Mouse (Mus musculus) thymus, postnatal 0 days (tissue): ENCODE data around the gene Prrt3. TPM values are rescaled to one million over a fixed set of nuclear protein-coding genes. Genes with fewer than 3 reads are reported as not detected.

ENCODE experiments used
- DNase-seq: peaks from one replicate; pipeline ENCODE4 v3.0.0-alpha.2; 2015; ENCODE audit warnings: low spot score
- polyA plus RNA-seq: library from polyadenylated mRNA; unstranded; fragments of >200 nt; fragmentation: Nextera tagmentation; extraction: Ambion mirVana; gene quantifications from 2 replicates; pipeline ENCODE4 v1.2.1, GENCODE M21; 2015

Prrt3 gene
- polyA plus RNA-seq, 1 experiment from 2014 or later, result 0.17 TPM

GRCm38 (mm10) chr6:113492101-113492864 is 9.4 kb downstream of the Prrt3 start:
- no peak for DNase-seq

- no peak for DNase-seq
Measured at GRCm38 (mm10) chr6:113489410-113489809, 12.3 kb downstream of the Prrt3 start.

DNA sequence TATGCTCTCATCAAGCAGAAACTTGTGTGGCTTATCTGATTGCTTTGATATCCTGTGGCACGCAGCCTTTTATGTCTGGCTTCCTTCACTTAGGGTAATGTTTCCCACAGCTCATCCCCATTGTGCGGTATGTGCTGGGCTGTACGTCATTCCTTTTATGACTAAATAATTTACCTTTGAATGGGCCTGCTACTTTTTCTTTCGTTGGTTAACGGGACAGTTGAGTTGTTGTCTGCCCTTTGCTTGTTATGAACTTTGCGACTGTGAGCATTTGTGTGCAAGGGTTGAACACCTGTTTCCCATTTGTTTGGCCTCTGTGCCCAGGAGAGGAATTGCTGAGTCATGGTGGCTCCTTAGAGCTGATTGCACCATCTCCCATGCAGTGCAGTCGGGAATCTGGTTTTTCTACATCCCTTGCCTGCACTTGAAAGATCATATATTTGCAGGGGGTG is 14.6 kb downstream of the Prrt3 start:
- DNase-seq, result peak; percentile 60

GRCm38 (mm10) chr6:113483729-113484128 is 18.0 kb downstream of the Prrt3 start:
- DNase-seq, result no peak

DNA sequence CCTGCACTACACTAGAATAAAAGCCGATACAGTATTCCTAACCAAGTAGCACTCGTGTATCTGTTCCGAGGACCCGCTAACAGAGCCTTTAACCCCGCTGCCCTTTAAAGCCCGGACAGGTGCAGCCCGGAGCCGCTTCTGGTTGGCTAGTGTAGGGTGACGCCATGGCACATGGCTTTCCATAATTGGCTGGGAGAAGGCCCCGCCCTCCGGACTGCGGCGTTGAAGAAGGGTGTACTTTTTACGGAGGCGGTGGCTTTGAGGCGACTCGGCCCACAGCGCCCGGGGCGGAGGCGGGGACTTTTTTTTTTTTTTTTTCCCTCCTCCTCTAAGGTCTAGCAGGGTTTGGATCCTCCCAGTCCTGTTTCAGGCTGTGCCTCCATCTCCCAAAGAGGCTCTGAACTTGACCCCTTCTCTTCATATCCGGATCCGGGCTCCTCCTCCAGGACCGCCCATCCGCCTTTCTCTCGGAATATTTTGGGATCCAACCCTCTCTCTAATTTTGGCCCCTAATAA is 18.6 kb downstream of the Prrt3 start, which contains the start of gene Creld1:
Gene Creld1, plus strand, starts transcription at position 198 of the 516 bp plus-strand sequence.
- peak; percentile 92 for DNase-seq

DNA sequence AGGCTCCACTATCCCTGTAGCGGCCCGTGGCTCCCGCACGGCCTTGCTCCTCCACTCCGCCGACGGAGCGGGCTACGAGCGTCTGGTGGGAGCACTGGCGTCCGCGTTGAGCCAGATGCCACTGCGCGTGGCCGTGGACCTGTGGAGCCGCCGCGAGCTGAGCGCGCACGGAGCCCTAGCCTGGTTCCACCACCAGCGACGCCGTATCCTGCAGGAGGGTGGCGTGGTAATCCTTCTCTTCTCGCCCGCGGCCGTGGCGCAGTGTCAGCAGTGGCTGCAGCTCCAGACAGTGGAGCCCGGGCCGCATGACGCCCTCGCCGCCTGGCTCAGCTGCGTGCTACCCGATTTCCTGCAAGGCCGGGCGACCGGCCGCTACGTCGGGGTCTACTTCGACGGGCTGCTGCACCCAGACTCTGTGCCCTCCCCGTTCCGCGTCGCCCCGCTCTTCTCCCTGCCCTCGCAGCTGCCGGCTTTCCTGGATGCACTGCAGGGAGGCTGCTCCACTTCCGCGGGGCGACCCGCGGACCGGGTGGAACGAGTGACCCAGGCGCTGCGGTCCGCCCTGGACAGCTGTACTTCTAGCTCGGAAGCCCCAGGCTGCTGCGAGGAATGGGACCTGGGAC is 19.1 kb downstream of the Prrt3 start:
- peak; percentile 54 for DNase-seq

DNA sequence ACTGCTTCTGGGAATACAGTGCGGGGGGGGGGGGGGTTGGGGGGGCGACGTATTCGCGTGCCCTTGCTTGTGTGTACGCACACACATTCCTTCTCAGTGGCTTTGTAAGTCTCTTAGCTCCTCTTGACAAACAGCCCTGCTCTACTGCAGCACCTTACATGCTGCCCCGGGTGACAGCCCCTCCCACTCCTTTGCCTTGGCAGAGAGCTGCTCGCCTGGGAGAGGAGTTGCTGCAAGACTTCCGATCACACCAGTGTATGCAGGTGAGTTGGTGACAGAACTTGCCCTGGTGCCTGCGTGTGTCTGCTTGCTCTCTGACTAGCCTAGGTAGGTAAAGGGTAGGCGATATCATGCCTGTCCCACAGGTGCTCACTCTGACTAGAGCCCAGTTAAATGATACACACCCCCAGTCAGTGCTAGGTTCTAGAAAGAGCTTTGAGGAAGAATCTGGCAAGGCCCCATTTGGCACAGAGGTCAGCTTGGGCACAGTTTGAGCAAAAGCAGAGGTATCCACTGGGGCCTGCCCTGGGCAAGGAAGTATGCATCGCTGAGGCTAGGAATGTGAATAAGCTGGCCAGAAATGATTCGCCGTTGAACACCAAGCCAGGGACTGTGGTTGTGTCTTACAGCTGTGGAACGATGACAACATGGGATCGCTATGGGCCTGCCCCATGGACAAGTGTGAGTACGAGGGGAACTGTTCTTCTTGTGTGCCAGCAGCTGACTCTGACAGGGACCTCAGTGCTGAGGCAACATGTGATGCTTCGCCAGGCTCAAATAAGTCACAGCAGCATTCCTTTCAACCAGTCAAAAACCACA is 21.0 kb downstream of the Prrt3 start:
- DNase-seq, result no peak

- no peak for DNase-seq
Measured at GRCm38 (mm10) chr6:113478906-113479305, 22.8 kb downstream of the Prrt3 start.

- DNase-seq, result no peak
Measured at GRCm38 (mm10) chr6:113477353-113477752, 24.4 kb downstream of the Prrt3 start.

DNA sequence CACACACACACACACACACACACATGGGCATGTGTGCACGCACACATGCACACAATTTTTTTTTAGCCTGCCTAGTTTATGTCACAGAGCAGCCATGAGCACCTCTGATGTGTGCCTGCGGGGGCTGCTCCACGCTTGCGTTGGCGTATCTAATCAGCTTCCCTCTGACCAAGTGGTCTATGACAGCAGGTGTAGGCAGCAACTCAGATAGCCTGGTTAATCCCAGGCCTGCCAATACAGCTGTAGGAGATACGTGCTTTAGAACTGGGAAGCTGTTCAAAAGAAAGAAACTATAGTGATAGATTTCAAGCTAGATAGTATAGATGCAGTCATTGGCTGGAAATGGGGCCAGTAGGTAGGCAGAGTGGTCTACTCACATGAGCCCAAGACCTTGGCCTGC is 28.0 kb downstream of the Prrt3 start:
- no peak for DNase-seq

GRCm38 (mm10) chr6:113473246-113473645 is 28.5 kb downstream of the Prrt3 start:
- no peak for DNase-seq

DNA sequence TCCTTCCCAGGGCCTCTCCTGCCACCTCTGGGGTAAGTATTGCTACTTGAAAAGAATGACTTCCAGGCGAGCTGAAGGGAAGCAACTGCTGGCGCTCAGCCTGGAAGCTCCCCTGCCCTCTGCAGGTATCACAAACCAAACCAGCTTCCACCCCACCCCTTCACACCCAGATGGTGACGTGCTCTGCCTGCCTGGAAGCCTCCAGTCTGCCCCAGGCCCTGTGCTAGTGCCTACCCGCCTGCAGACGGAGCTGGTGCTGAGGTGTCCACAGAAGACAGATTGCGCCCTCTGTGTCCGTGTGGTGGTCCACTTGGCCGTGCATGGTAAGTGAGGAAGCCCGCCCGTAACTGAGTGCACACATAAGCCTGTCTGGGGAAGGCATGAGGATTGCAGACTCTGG is 29.7 kb downstream of the Prrt3 start:
- no peak for DNase-seq

- no peak for DNase-seq
Measured at GRCm38 (mm10) chr6:113471297-113471936, 30.3 kb downstream of the Prrt3 start, which contains the start of gene Il17rc. TSS of gene Il17rc (plus strand) at chr6:113471427.

DNA sequence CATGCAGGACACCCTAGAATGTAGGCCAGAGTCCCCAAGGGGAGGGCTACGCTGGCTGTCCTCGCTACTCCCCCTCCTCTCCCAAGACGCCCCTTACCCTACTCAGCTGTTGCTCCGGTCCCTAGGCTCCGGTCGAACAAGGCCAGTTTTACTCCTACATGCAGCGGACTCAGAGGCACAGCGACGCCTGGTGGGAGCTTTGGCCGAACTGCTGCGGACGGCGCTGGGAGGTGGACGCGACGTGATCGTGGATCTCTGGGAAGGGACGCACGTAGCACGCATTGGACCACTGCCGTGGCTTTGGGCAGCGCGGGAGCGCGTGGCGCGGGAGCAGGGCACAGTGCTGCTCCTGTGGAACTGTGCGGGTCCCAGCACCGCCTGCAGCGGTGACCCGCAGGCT is 32.3 kb downstream of the Prrt3 start:
- peak; percentile 58 for DNase-seq

- DNase-seq, result peak; percentile 89
Measured at GRCm38 (mm10) chr6:113469021-113469420, 32.7 kb downstream of the Prrt3 start.

DNA sequence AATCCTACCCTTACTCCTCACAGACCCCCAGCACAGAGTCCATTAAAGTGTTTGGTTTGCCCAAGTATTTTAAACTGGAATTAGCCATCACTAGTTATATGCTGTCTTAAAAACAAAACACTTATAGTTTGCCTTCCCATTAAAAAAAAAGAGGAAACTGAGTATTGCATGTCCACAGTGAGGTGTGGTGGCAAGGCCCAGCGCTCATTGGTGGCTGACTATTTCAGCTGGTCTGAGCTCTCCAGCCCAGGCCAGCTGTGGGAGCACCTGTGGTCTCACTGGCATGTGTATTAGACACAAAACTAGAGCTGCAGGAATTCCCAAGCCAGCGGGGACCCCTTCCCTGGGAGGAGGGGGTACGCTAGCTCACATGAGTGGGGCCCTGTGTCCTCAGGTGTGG is 33.2 kb downstream of the Prrt3 start:
- DNase-seq, result no peak

DNA sequence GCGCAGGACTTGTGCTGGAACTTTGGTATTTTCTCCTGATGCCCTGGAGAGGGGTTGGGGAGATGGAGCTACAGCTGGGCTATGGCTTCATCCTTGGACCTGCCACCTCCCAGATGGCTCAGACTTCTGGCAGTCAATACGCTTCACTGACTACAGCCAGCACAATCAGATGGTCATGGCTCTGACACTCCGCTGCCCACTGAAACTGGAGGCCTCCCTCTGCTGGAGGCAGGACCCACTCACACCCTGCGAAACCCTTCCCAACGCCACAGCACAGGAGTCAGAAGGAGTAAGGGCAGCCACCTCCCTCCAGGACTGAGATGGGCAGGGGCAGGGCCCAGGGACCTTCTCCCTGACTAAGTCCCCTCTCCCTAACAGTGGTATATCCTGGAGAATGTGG is 36.1 kb downstream of the Prrt3 start:
- no peak for DNase-seq

- no peak for DNase-seq
Measured at GRCm38 (mm10) chr6:113464040-113464439, 37.7 kb downstream of the Prrt3 start.

DNA sequence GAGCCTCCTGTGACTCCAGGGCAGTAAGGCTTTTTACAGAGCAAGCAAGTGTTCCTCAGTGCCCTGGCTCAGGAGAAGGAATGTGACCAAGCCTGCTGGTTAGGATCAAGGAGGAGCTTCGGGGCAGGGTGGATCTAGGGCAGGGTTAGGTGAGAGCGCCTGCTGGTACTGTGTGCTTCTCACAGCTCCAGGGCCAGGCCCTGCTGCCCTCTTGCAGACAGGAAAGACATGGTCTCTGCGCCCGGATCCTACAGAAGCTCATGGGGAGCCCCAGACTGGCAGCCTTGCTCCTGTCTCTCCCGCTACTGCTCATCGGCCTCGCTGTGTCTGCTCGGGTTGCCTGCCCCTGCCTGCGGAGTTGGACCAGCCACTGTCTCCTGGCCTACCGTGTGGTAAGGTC is 43.1 kb downstream of the Prrt3 start:
- peak; percentile 34 for DNase-seq

DNA sequence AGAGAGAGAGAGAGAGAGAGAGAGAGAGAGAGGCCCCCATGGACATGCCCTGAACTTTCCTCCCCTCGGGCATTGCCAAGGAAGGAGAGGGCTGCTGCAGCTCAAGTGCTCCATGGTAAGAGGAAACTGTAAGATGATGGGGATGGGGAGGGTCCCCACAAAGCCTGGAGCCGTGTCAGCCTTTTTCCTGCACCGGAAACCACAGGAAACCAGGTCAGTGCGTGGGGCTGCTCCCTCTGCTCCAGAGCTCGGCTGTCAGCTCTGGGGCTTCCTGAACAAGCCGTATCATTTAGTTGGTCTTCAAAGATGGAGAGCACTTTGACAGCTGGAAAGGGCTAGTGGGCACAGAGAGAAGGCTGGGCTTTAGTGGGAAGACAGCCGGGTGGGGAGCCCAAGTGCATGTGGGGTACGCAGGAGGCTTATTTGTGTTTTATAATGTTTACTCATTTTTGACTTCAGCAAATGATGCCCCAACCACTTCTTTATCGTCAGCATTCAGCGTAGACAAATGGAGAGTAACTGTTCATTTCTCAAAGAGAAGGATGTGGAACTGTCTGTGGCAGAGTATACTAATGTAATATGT is 43.7 kb downstream of the Prrt3 start, which contains the start of gene Il17re:
Gene Il17re, plus strand, starts transcription at position 533 of the 583 bp plus-strand sequence.
- peak; percentile 68 for DNase-seq

GRCm38 (mm10) chr6:113455007-113455406 is 46.7 kb downstream of the Prrt3 start:
- no peak for DNase-seq
